Mouse (Mus musculus) cerebellum, postnatal 4 days (tissue): ENCODE measurements around the gene Rps6kb2.

ENCODE experiments used
- DNase-seq, 2 experiments: peaks; one replicate each; pipeline ENCODE4 v3.0.0; 2022; ENCODE audit warnings: low spot score in 2 of 2, mixed read lengths in 1 of 2

Gene Rps6kb2

DNA sequence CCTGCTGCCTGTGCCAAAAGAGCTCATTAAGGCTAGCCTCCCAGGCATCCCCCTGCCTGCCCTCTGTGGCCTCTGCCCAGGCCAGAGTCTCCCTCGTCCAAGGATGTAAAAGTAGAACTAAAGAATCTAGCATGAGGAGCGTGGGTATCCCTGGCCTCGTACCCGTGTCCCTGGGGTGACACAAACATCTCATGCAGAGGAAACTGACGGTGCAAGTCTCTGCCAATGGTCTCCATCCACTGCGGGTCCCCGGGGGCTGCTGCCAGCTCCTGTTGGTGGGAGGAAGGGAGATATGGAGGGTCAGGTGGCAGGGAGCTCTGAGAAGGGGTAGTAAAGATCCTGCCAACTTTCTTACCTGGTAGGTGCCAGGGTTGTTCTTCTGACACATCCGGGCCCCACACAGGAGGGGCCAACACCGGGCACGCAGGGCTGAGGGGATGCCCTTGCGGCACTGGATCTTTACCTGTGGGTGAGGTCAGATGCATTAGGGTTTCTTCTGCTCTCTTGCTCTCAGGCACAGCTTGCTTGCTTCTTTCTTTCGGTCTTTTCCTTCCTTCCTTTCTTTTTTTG lies 26.0 kb upstream of the Rps6kb2 start:
- DNase-seq, result no peak

DNA sequence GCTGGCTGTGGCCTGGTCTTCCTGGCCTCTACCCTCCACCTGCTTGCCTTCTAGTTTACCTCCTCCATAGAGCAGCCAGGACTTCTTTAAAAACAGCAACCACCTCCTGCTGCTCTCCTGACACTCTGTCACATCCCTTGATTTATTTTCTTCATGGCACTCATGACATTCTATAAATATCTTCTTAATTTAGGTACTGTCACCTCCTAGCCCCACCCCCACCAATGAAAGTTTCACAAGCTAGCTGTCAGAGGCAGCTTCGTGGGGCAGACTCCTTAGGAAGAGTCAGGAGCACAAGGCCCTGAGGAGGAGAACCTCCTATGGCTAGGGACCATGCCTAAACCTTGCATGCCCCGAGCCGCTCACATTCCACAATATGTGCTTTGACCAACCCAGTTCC lies 24.1 kb upstream of the Rps6kb2 start:
- DNase-seq, result no peak

DNA sequence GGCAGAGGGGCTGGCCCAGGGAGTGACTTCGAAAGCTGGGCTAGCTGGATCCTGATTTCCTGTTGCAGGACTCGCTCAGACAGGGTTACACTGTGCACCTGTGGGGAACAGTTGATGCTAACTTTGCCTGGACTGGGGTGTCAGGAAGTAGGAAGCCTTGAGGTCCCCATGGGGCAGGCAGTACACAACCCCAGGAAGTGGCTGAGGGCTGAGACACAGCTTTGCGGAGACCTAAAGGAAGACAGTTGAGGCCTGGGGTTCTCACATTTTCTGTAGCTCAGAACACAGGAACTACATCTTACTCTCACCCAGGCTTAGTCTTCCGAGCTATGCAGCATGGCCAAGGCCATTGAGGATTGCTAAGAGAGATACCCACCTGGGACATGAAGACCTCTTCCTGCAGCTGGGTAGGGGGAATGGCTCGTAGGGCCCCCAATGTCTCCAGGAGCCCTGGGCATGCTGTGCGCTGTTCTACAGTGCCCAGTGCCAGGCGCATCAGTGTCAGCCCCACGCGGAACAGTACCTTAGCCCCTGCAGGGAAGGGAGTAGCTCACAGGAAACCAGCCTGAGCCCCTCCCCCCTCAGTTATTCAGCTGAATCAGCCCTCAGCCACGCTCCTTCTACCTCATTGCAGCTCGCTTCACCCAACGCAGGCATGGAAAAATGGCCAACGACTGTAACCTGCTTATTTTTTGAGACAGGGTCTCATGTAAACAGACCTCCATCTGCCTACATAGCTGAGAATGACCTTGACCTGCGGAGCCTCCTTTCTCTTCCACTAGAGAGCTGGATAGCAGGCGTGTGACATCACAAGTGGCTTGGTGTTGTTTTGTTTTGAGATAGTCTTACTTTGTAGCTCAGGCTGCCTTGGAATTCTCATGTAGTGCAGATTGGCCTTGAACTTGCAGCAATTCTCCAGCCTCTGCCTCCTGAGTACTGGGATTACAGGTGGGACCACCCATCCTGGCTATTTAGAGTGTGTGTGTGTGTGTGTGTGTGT lies 22.1 kb upstream of the Rps6kb2 start:
- no peak for DNase-seq

DNA sequence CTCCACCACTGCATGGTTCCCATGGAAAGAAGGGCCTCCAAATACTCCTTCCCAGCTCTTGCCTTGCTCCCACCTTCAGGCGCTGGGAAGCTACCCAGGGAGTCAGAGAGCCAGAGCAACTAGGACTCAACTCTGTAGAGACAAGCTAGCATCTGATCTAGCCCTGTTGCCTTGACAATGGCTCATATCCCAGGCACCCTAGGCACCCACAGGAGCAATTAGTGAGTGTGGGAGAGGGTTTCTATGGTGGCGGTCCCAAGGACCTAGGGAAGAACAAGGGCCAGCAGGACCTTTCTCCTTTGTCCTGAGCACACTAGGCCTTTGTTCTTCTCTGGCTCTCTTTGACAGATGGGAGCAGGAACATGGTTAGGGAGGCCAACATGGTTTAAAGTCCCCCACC lies 20.5 kb upstream of the Rps6kb2 start:
- DNase-seq, result no peak

DNA sequence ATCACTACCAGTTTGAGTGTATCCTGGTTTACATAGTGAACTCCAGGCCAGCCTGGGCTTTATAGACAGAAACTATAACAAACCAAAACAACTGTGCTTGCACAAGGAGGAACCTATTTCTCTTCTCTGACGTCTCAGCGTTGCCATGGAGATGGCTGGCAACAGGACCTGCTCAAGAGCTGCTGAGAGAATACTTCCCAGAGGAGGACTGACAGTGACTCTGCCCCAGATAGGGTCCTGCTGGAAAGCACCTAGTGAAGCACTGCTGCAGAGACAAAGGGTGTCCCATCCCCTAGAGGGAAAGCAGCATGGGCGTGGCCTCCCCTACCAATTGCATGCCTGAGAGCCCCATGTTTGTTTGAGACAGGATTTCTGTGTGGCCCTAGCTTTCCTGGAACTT lies 18.7 kb upstream of the Rps6kb2 start:
- no peak for DNase-seq

DNA sequence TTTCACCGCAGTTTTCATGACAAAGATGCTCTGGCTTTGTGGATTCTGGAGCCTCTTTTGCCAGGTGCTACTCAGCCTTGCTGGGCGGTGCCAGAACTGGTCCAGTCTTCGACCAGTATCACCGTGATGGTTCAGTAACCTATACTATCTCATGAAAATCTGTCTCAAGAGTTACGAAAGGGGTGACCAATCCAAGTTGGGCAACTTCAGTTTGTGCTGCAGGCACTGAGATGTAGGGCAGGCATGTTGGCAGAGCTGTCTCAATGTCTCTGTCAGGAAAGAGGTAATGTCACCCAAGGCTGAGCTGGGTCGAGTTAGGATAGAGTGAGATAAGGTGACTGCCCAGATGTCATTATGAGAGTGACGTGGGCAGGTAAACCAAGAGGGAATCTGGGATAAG lies 17.3 kb upstream of the Rps6kb2 start:
- DNase-seq, result no peak

DNA sequence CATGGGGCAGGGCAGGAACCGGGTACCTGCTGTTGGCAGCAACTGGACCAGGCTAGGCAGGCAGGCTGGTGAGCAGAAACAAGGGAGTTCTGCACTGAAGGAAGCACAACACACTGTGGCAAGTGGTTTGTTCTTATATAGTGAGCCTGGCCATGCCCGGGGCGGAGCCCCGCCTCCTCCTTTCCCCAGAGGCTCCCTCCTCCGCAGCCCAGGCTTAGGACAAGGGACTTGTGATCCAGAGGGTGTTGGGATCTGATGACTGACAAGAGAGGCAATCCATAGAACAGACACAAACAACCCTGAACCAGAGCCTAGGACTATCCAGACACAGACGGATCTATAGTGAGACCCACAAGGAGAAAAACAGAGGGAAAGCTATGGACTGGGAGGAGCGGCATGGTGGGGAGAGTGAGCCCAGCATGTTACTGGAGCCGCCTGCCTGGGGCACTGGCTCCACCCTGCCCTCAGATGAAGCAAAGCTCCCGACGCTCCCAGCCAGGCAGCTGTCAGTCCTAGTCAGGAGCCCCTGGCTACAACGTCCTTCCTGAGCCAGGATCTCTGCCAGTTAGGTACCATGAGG lies 12.3 kb upstream of the Rps6kb2 start, which contains the start of gene Carns1:
Gene Carns1 (minus strand): TSS at position 112 of the 580 bp plus-strand sequence.
- DNase-seq, result no peak

DNA sequence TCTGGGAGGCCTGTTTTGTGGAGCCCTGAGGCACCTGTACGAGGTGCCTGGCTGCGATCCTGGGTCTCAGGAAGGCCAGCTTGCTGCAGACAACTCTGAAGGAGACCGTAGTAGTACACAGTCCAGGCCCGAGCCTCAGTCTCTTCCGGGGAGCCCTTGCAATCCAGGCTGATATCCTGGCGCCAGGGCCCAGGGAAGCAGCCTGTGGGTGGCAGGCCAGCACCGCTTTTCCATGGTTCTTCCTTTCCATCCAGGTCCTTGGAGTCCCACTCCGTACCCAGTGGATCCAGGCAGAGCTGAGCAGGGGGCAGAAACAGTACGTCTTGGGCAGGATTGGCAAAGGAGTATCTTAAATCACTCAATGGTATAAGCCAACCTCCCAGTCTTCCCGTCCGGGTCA lies 9.8 kb upstream of the Rps6kb2 start:
- no peak for DNase-seq

DNA sequence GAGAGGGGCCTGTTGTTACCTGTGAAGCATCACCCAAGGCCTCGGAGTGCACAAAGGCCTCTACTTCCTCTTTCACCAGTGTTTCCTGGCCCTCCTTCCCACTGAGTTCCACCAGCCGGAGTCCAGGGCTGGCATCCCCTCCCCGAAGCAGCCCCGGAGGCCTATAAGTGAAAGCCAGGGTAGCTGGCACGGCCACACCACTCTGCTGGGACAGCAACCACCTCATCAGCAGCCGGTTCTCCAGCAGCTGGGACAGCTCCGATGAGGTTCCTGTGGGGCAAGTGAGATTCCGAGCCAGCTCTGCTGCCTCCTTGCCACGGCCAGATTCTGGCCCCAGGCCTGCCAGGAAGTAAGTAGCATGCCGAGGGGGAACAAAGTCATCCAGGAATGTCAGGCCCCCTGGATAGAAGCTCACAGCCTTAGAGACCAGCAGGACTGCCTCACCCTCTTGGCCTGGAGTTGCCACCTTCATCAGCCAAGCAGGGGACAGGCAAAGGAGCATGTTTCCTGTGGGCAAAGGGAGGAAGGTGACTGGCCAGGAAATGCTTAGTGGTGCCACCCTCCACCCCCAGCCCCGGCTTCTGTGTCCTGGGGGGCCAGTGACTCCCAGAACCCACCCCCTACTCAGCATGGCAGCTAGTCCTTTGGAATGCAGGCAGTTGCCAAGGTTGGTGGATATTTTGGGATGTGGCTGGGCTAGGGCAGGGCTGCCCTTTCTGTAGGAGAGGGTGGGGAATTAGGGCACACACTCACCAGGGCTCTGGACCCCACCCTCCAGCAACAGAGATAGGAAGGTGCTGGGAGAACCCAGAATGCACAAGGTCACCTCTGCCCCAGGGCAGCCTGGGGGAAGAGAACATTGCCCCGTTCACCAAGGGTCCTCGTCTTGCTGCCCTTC lies 8.5 kb upstream of the Rps6kb2 start:
- no peak for DNase-seq

DNA sequence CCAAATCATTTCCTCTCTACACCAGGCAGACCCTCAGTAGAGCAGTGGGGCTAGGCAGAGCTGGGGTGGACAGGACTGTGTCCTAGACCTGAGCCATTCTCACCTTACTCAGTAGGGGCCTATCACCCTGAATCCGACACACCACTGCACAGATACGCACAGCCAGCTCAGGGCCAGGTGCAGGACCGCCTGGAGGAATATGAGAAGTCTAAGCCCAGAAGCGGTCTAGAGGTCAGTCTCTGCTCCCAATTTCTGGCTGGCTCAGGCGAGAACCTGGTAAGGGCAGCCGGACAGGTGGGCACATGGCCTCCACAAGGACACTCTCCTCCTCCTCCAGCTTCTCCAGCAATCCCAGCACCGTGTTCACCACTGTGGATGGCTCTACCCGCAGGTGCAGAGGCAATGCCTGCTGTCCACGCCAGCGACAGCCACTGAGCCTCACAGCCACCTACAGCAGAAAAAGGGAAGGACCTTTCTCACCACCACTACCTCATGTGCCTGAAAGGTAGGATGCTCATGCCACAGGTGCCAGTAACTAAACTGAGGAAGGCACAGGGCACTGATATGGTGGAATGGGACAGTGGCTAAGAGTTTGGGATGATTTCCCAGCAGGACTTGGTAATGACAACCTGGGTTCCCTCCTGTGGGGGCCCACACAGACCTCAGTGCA lies 7.7 kb upstream of the Rps6kb2 start:
- DNase-seq, result no peak

DNA sequence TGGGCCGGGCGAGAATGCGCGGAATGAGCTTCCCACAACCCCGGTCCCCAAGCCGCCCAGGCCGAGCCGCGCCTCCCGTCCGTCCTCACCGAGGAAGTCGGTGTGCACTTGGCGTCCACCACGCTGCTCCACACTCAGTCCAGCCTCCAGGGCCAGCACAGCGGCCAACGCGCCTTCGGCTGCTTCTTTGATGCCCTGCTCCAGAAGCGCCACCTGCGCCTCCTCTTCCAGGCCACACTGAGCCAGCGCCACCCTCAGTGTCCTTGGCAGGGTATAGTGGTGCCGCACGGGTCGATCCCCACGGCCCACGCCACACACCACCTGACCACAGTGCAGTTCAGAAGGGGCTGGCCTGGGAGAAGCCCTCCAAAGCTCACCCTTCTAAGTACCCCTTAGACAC lies 6.7 kb upstream of the Rps6kb2 start:
- DNase-seq, result no peak

DNA sequence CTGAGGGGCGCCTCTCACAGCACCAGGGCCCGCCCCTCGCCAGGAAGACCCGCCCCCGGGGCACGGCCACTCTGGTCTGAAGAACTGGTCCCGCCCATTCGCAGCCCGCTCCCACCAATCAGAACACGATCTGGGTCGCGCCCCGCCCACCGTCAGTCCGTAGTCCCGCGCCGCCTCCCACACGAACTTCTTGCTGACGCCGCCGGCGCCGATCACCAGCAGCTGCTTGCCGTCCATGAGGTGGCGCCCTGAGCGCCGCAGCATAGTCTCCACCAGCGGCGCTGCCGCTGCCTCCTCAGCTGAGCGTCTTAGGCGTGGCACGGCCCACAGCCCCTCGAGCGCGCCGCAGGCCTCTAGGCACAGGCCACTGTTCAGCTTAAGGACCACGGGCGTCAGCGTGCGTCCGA lies 6.2 kb upstream of the Rps6kb2 start:
- peak; percentile 99 to 100 for DNase-seq

DNA sequence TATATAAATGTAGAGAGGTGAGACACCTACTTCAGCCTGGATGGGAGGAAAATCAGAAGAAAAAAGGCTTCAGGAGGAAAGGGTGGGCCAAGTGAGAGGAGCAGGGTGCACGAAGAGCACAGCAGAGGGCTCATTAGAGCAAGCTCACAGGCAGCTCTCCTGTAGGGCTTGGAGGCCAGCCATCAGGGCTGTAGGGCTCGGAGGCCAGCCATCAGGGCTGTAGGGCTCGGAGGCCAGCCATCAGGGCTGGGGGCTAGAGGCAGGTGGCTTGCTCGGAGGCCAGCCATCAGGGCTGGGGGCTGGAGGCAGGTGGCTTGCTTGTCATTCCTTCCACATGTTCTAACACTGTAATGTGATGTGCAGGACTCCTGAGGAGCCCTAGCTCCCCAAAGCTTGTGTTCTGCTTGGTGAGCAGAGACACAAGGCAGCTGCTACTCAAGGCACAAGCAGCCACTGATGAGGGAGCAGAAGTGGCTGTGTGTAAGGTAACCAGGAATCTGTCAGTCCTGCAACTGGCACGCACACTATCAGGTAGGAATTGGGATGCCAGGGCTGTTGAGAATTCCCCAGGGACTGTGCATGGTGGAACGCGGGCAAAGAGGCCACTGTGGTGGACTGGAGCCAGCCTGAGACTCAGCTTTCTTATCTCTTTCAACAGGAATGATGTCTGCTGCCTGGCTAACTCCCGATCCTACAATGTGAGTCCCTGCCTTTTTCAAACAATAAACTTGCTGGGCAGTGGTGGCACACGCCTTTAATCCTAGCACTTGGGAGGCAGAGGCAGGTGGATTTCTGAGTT lies 3.7 kb upstream of the Rps6kb2 start:
- DNase-seq, result no peak

DNA sequence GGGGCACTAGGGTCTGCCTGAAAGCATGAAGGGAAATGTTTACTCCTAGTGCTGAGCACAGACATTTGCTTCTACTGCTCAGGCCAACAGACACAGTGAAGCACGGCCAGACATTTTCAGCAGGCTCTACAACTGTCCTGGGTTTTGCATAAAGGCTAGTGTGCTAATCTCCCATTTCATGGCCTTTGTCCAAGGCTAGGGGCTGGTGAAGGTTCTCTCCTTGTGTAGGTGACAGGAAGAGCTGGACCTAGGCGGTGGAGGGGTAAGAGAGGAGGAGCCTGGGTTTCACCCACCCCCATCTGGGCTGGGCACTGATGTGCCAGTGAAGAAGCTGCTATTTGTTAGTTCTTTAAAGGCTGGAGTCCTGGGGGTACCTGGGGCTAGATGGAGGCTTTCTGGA lies 1.6 kb upstream of the Rps6kb2 start:
- no peak for DNase-seq

DNA sequence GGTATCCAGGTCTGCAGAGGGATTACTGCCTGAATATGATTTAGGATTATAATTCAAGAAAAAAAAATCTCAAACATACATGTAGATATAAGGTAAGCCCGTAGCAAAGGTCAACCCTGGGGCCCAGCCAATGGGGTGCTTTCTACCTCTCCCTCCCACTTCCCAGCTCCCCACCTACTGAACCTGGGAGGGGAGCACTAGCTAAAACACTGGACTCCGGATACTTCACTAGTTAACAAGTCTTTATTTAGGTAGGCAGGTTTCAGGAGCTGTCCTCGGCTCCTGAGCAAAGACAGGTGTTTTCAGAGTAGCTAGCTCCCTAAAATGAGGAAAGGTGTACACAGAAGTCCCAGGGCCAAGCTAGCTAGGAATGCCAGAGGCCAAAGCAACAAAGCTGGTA lies 946 bp upstream of the Rps6kb2 start:
- no peak for DNase-seq

DNA sequence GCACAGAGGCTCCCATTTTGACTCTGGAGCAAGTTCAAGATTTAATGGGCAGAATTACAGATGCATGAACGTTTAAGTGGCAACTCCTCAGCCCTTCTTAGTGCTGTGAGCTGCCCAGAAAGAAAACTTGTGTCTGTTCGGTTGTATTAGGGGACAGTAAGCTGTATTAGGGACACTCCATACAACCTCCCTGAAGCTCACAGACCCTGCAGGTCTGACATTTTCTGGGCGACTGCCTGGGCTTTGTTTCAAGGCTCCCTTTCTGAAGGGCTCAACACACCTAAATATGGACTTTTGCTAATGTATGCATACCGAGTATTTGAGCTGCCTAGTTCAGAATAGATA lies 361 bp upstream of the Rps6kb2 start:
- DNase-seq, result no peak

DNA sequence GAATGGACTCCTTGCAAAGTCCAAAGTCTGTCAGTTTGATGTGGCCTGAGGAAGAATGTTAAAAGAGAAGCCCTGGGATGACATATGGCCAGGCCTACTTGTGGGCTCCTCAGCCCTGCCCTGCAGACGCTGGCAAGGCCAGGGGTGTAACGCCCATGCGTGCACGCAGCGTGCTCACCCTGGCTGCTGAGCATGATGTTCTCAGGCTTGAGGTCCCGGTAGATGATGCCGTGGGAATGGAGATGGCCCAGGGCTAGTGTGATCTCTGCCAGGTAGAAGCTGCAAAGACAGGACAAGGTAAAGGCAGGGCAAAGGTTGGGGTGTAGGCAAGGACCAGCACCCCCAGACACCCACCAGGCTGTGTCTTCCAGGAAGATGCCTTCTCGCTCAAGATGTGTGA lies 4.1 kb downstream of the Rps6kb2 start:
- no peak for DNase-seq

DNA sequence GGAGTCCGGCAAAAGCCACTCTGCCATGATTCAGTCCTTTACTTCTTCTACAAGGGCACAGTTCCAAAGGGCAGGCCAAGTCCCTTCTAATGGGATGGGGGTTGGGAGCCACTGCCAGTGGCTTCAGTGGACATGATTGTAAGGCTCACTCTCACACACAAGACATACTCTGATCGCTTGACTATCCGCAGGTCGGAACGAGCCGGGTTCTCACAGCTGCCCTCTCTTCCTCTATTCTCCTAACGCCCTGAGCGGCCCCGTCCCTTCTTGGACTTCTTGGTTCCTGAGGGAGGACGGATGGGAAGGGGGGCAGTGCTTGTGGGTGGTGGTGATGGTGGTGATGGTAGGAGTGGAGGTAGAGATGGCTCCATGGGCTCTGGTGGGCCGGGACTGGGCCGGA lies 6.4 kb downstream of the Rps6kb2 start:
- DNase-seq, result no peak

DNA sequence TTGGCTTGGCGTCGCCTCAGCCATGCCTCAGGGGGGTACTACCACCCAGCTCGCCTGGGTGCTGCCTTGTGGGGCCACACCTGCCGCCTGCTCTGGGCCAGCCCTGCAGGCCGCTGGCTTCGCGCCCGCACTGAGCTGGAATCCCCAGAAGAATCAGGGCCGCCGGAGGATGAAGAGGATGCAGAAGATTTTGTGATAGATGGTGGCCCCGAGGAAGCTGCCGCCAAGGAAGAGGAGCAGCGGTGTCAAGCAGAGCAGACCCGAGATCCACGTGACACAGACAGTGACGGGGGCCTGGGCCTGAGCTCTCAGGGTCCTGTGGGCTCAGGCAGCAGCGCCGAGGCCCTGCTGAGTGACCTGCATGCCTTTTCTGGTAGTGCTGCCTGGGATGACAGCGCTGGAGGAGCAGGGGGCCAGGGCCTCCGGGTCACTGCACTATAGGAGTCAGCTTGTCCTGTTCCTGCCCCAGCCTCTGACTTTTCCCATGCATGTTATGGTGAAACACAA lies 7.0 kb downstream of the Rps6kb2 start:
- no peak for DNase-seq
